Mouse (Mus musculus): ENCODE results near the gene Fcna.
A peak's percentile ranks its signal among the peaks of the same experiment; 100 is the strongest.

Gene Fcna

GRCm38 (mm10) chr2:25657246-25657645 is 29.4 kb upstream of the Fcna start:
- H3K27me3 ChIP-seq (ENCODE audit: insufficient read depth, low read length): peaks cover 24% of the 10 kb centered on the region
- no peaks in the 10 kb centered on the region for H3K4me1 ChIP-seq (replicated peaks; ENCODE audit: low read depth, low read length)
- no peaks in the 10 kb centered on the region for H3K9me3 ChIP-seq (ENCODE audit: low read length)
- no peak overlapping the region for H3K4me3 ChIP-seq (replicated peaks; ENCODE audit: low read length)
- H3K36me3 ChIP-seq (ENCODE audit: insufficient read depth, low read length): no peaks in the 10 kb centered on the region
- no peak for TF ChIP-seq NANOG (IDR thresholded peaks at IDR 0.05; ENCODE audit: borderline replicate concordance, low read length)
- no peak for TF ChIP-seq CTCF (conservative IDR thresholded peaks at IDR 0.05; ENCODE audit: low read length)
- TF ChIP-seq POU5F1 (IDR thresholded peaks at IDR 0.05; ENCODE audit: borderline replicate concordance, low read length): no peak

GRCm38 (mm10) chr2:25656691-25657090 is 28.9 kb upstream of the Fcna start:
- TF ChIP-seq NANOG (IDR thresholded peaks at IDR 0.05; ENCODE audit: borderline replicate concordance, low read length) (no peak), POU5F1 (IDR thresholded peaks at IDR 0.05; ENCODE audit: borderline replicate concordance, low read length) (no peak), CTCF (conservative IDR thresholded peaks at IDR 0.05; ENCODE audit: low read length) (no peak)
- peaks cover 24% of the 10 kb centered on the region for H3K27me3 ChIP-seq (ENCODE audit: insufficient read depth, low read length)

GRCm38 (mm10) chr2:25654502-25654901 is 26.7 kb upstream of the Fcna start:
- Histone ChIP-seq H3K36me3 (ENCODE audit: insufficient read depth, low read length) (no peaks in the 10 kb centered on the region), H3K9me3 (ENCODE audit: low read length) (no peaks in the 10 kb centered on the region), H3K4me1 (replicated peaks; ENCODE audit: low read depth, low read length) (no peaks in the 10 kb centered on the region), H3K27me3 (ENCODE audit: insufficient read depth, low read length) (peaks cover 26% of the 10 kb centered on the region), H3K4me3 (replicated peaks; ENCODE audit: low read length) (no peak overlapping the region)
- no peak for TF ChIP-seq NANOG (IDR thresholded peaks at IDR 0.05; ENCODE audit: borderline replicate concordance, low read length)
- no peak for TF ChIP-seq POU5F1 (IDR thresholded peaks at IDR 0.05; ENCODE audit: borderline replicate concordance, low read length)
- no peak for TF ChIP-seq CTCF (conservative IDR thresholded peaks at IDR 0.05; ENCODE audit: low read length)

More at GRCm38 (mm10) chr2:25656691-25657090, 28.9 kb upstream of the Fcna start:
- H3K4me1 ChIP-seq (replicated peaks; ENCODE audit: low read depth, low read length): no peaks in the 10 kb centered on the region
- H3K9me3 ChIP-seq (ENCODE audit: low read length): no peaks in the 10 kb centered on the region
- H3K36me3 ChIP-seq (ENCODE audit: insufficient read depth, low read length): no peaks in the 10 kb centered on the region
- no peak overlapping the region for H3K4me3 ChIP-seq (replicated peaks; ENCODE audit: low read length)

- H3K4me1 ChIP-seq (replicated peaks; ENCODE audit: low read depth, low read length): no peaks in the 10 kb centered on the region
- no peaks in the 10 kb centered on the region for H3K9me3 ChIP-seq (ENCODE audit: low read length)
- no peak within 1 kb of the TSS for H3K4me3 ChIP-seq (replicated peaks; ENCODE audit: low read length)
- no peak for TF ChIP-seq CTCF (conservative IDR thresholded peaks at IDR 0.05; ENCODE audit: low read length)
- no peak for TF ChIP-seq NANOG (IDR thresholded peaks at IDR 0.05; ENCODE audit: borderline replicate concordance, low read length)
- no peak for TF ChIP-seq POU5F1 (IDR thresholded peaks at IDR 0.05; ENCODE audit: borderline replicate concordance, low read length)
- H3K36me3 ChIP-seq (ENCODE audit: insufficient read depth, low read length): no peaks in the 10 kb centered on the region
- peaks cover 27% of the 10 kb centered on the region for H3K27me3 ChIP-seq (ENCODE audit: insufficient read depth, low read length)
Observed at GRCm38 (mm10) chr2:25652902-25653301, 25.1 kb upstream of the Fcna start, which contains the start of gene Lcn8. Gene Lcn8 (plus strand): TSS chr2:25653120.

- no peaks in the 10 kb centered on the region for H3K36me3 ChIP-seq (ENCODE audit: insufficient read depth, low read length)
- H3K4me1 ChIP-seq (replicated peaks; ENCODE audit: low read depth, low read length): no peaks in the 10 kb centered on the region
- H3K9me3 ChIP-seq (ENCODE audit: low read length): no peaks in the 10 kb centered on the region
- H3K4me3 ChIP-seq (replicated peaks; ENCODE audit: low read length): no peak overlapping the region
- no peak for TF ChIP-seq POU5F1 (IDR thresholded peaks at IDR 0.05; ENCODE audit: borderline replicate concordance, low read length)
- TF ChIP-seq CTCF (conservative IDR thresholded peaks at IDR 0.05; ENCODE audit: low read length): peak; percentile 73
- H3K27me3 ChIP-seq (ENCODE audit: insufficient read depth, low read length): peaks cover 2% of the 10 kb centered on the region; the same call in 1 of the 2 replicates
Observed at GRCm38 (mm10) chr2:25639890-25640289, 12.1 kb upstream of the Fcna start.

- TF ChIP-seq NANOG (IDR thresholded peaks at IDR 0.05; ENCODE audit: borderline replicate concordance, low read length): no peak
- no peak for TF ChIP-seq POU5F1 (IDR thresholded peaks at IDR 0.05; ENCODE audit: borderline replicate concordance, low read length)
- no peak; the same call in 1 of the 2 replicates for TF ChIP-seq CTCF (conservative IDR thresholded peaks at IDR 0.05; ENCODE audit: low read length)
- Histone ChIP-seq H3K36me3 (ENCODE audit: insufficient read depth, low read length) (no peaks in the 10 kb centered on the region), H3K4me3 (replicated peaks; ENCODE audit: low read length) (no peak overlapping the region), H3K27me3 (ENCODE audit: insufficient read depth, low read length) (peaks cover 2% of the 10 kb centered on the region; the same call in 1 of the 2 replicates), H3K4me1 (replicated peaks; ENCODE audit: low read depth, low read length) (no peaks in the 10 kb centered on the region), H3K9me3 (ENCODE audit: low read length) (no peaks in the 10 kb centered on the region)
Observed at GRCm38 (mm10) chr2:25634046-25634445, 6.2 kb upstream of the Fcna start.

GRCm38 (mm10) chr2:25633616-25634015 is 5.8 kb upstream of the Fcna start:
- H3K9me3 ChIP-seq (ENCODE audit: low read length): no peaks in the 10 kb centered on the region
- TF ChIP-seq NANOG (IDR thresholded peaks at IDR 0.05; ENCODE audit: borderline replicate concordance, low read length) (no peak), POU5F1 (IDR thresholded peaks at IDR 0.05; ENCODE audit: borderline replicate concordance, low read length) (no peak), CTCF (conservative IDR thresholded peaks at IDR 0.05; ENCODE audit: low read length) (no peak)
- H3K27me3 ChIP-seq (ENCODE audit: insufficient read depth, low read length): peaks cover 2% of the 10 kb centered on the region; the same call in 1 of the 2 replicates
- H3K36me3 ChIP-seq (ENCODE audit: insufficient read depth, low read length): no peaks in the 10 kb centered on the region
- no peak overlapping the region for H3K4me3 ChIP-seq (replicated peaks; ENCODE audit: low read length)
- H3K4me1 ChIP-seq (replicated peaks; ENCODE audit: low read depth, low read length): no peaks in the 10 kb centered on the region

GRCm38 (mm10) chr2:25628738-25629137 is 908 bp upstream of the Fcna start:
- Histone ChIP-seq H3K4me3 (replicated peaks; ENCODE audit: low read length) (no peak overlapping the region), H3K9me3 (ENCODE audit: low read length) (no peaks in the 10 kb centered on the region), H3K27me3 (ENCODE audit: insufficient read depth, low read length) (peaks cover 12% of the 10 kb centered on the region), H3K4me1 (replicated peaks; ENCODE audit: low read depth, low read length) (peaks cover 12% of the 10 kb centered on the region), H3K36me3 (ENCODE audit: insufficient read depth, low read length) (no peaks in the 10 kb centered on the region)
- TF ChIP-seq CTCF (conservative IDR thresholded peaks at IDR 0.05; ENCODE audit: low read length): no peak

GRCm38 (mm10) chr2:25625986-25626385 is 1.8 kb downstream of the Fcna start:
- Histone ChIP-seq H3K9me3 (ENCODE audit: low read length) (no peaks in the 10 kb centered on the region), H3K36me3 (ENCODE audit: insufficient read depth, low read length) (no peaks in the 10 kb centered on the region), H3K4me1 (replicated peaks; ENCODE audit: low read depth, low read length) (peaks cover 23% of the 10 kb centered on the region), H3K4me3 (replicated peaks; ENCODE audit: low read length) (no peak overlapping the region), H3K27me3 (ENCODE audit: insufficient read depth, low read length) (peaks cover 25% of the 10 kb centered on the region)
- TF ChIP-seq POU5F1 (IDR thresholded peaks at IDR 0.05; ENCODE audit: borderline replicate concordance, low read length): no peak
- no peak for TF ChIP-seq CTCF (conservative IDR thresholded peaks at IDR 0.05; ENCODE audit: low read length)
- TF ChIP-seq NANOG (IDR thresholded peaks at IDR 0.05; ENCODE audit: borderline replicate concordance, low read length): no peak
